Mouse (Mus musculus) CD4-positive, CD25-positive, alpha-beta regulatory T cell (primary cell): Measurements from ENCODE around the gene Mup1. TPM values are rescaled to one million over a fixed set of nuclear protein-coding genes. Genes with fewer than 3 reads are reported as not detected.

Experiments
- polyA plus RNA-seq: library from polyadenylated mRNA; unstranded; fragments of 100-300 nt; shearing (Covaris generic); gene quantifications from one replicate; pipeline ENCODE4 v1.2.1, GENCODE M21; 2017

Mup1 gene
- not detected for polyA plus RNA-seq

GRCm38 (mm10) chr4:60501860-60502259, at the start of gene Mup1:
Mup1 (minus strand) TSS chr4:60501960.

Other genes starting within 250 kb of the Mup1 start
- 0.56 TPM for gene Mup9, start 80.0 kb downstream of the Mup1 start, polyA plus RNA-seq
- not detected for gene Mup10, start 80.2 kb upstream of the Mup1 start, polyA plus RNA-seq
- gene Mup11, start 160.5 kb upstream of the Mup1 start, polyA plus RNA-seq: not detected
- not detected for gene Mup12, start 239.4 kb upstream of the Mup1 start, polyA plus RNA-seq